Mouse (Mus musculus): ENCODE data around the gene Slc25a45. TPM values are rescaled to one million over a fixed set of nuclear protein-coding genes. Genes with fewer than 3 reads are reported as not detected.

Slc25a45 gene
- total RNA-seq (2021): 1 to 10 TPM; 2.1 to 3.6 TPM
- long read RNA-seq, partial matches to known transcripts: 0 of 2 reads
- long read RNA-seq, other reads (novel, unspliced or antisense): 0 of 2 reads

GRCm38 (mm10) chr19:5877618-5878361 lies at the start of gene Slc25a45:
Gene Slc25a45 (plus strand): TSS chr19:5877808.
- peak; percentile 73 to 80 for DNase-seq (ENCODE audit: low spot score in 2 of 2)

- DNase-seq (ENCODE audit: low spot score in 2 of 2): no peak
Observed at GRCm38 (mm10) chr19:5828155-5828554, 49.5 kb upstream of the Slc25a45 start.

- DNase-seq (ENCODE audit: low spot score in 2 of 2): no peak
Observed at GRCm38 (mm10) chr19:5828905-5829304, 48.7 kb upstream of the Slc25a45 start.

- DNase-seq (ENCODE audit: low spot score in 2 of 2): no peak
Observed at GRCm38 (mm10) chr19:5829958-5830615, 47.5 kb upstream of the Slc25a45 start.

- DNase-seq (ENCODE audit: low spot score in 2 of 2): no peak
Observed at GRCm38 (mm10) chr19:5830776-5831175, 46.8 kb upstream of the Slc25a45 start.

GRCm38 (mm10) chr19:5831224-5831957 lies 46.2 kb upstream of the Slc25a45 start:
- no peak for DNase-seq (ENCODE audit: low spot score in 2 of 2)

GRCm38 (mm10) chr19:5831958-5832320 lies 45.7 kb upstream of the Slc25a45 start:
- no peak for DNase-seq (ENCODE audit: low spot score in 2 of 2)

GRCm38 (mm10) chr19:5832326-5832725 lies 45.3 kb upstream of the Slc25a45 start:
- no peak for DNase-seq (ENCODE audit: low spot score in 2 of 2)

GRCm38 (mm10) chr19:5833287-5834100 lies 44.1 kb upstream of the Slc25a45 start:
- DNase-seq (ENCODE audit: low spot score in 2 of 2): no peak

- DNase-seq (ENCODE audit: low spot score in 2 of 2): no peak
Observed at GRCm38 (mm10) chr19:5834260-5834925, 43.2 kb upstream of the Slc25a45 start.

GRCm38 (mm10) chr19:5835054-5835921 lies 42.3 kb upstream of the Slc25a45 start:
- no peak for DNase-seq (ENCODE audit: low spot score in 2 of 2)

GRCm38 (mm10) chr19:5835922-5836430 lies 41.6 kb upstream of the Slc25a45 start:
- DNase-seq (ENCODE audit: low spot score in 2 of 2): no peak

GRCm38 (mm10) chr19:5836941-5837572 lies 40.6 kb upstream of the Slc25a45 start:
- no peak for DNase-seq (ENCODE audit: low spot score in 2 of 2)

- DNase-seq (ENCODE audit: low spot score in 2 of 2): no peak
Observed at GRCm38 (mm10) chr19:5837606-5838005, 40.0 kb upstream of the Slc25a45 start.

GRCm38 (mm10) chr19:5838136-5838891 lies 39.3 kb upstream of the Slc25a45 start:
- DNase-seq (ENCODE audit: low spot score in 2 of 2): no peak

GRCm38 (mm10) chr19:5838892-5839165 lies 38.8 kb upstream of the Slc25a45 start:
- no peak for DNase-seq (ENCODE audit: low spot score in 2 of 2)

- no peak for DNase-seq (ENCODE audit: low spot score in 2 of 2)
Observed at GRCm38 (mm10) chr19:5839317-5840085, 38.1 kb upstream of the Slc25a45 start.
